Mouse (Mus musculus): ENCODE data around the gene Aktip. TPM values are rescaled to one million over a fixed set of nuclear protein-coding genes. Genes with fewer than 3 reads are reported as not detected.

Aktip gene
- polyA plus RNA-seq, 1 experiment from 2014 or later = 19.3 TPM

DNA sequence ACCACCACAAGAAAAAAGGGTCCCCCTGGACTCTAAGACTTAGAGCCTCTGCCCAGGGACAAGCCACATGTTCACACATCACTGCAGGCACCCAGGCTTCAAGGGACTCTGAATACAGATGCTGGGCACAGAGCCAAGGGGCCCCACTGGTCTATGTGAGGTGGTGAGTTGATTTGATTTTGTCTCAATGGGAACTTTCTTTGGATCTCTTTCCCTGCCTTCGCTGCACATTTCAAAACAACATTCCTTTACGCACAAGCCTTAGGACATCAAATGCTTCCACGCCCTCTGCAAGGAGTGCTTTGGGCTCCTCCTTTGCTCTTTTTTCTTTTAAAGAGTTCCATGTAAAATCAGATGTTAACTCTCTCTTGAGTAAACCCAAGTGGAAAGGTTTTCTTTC lies 1.7 kb downstream of the Aktip start:
- no peak overlapping the region for H3K4me2 ChIP-seq
- no peaks in the 10 kb centered on the region for H3K36me3 ChIP-seq (ENCODE audit: control insufficient read depth, insufficient read depth, low read length)
- DNase-seq (ENCODE audit: low spot score) (no peak), ATAC-seq (replicated peaks; ENCODE audit: low FRiP score) (no peak)
- no peak overlapping the region for H3K27ac ChIP-seq (ENCODE audit: low read depth, low read length)
- no peak overlapping the region for H3K4me3 ChIP-seq (ENCODE audit: low read depth, low read length)
- 89% methylated on average over 3 of the region's 3 CpGs for WGBS
- no peaks in the 10 kb centered on the region for H3K27me3 ChIP-seq (replicated peaks; ENCODE audit: control insufficient read depth, insufficient read depth, low read length)
- no peaks in the 10 kb centered on the region for H3K9me3 ChIP-seq (ENCODE audit: control insufficient read depth, low read length)
- no peaks in the 10 kb centered on the region for H3K4me1 ChIP-seq (replicated peaks; ENCODE audit: control insufficient read depth, insufficient read depth, low read length)
- H3K9ac ChIP-seq (ENCODE audit: low read depth, low read length) = no peak overlapping the region

DNA sequence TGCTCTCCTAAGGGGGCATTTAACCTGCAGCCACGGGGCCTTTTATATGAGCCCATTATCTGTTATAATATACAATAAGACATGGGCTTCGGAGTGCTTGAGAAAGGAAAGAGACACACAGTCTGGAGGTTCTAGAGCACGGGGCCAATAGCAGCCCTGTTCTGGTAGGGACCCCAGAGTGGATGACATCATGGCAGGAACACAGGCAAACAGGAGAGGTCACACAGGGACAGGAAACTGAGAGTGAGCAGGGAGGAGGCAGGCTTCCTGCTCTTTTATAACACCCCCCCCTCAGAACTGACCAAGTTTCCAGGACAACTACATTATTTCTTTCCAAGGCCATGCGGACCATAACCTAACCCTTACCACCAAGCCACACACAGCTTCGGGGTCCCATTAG lies 2.5 kb downstream of the Aktip start:
- no peak overlapping the region for H3K27ac ChIP-seq (ENCODE audit: low read depth, low read length)
- ATAC-seq (replicated peaks; ENCODE audit: low FRiP score) (no peak), DNase-seq (ENCODE audit: low spot score) (no peak)
- no peaks in the 10 kb centered on the region for H3K9me3 ChIP-seq (ENCODE audit: control insufficient read depth, low read length)
- H3K36me3 ChIP-seq (ENCODE audit: control insufficient read depth, insufficient read depth, low read length) = no peaks in the 10 kb centered on the region
- H3K4me1 ChIP-seq (replicated peaks; ENCODE audit: control insufficient read depth, insufficient read depth, low read length) = no peaks in the 10 kb centered on the region
- no peak overlapping the region for H3K4me2 ChIP-seq
- WGBS = 71% methylated on average over 5 of the region's 5 CpGs
- no peak overlapping the region for H3K4me3 ChIP-seq (ENCODE audit: low read depth, low read length)
- H3K27me3 ChIP-seq (replicated peaks; ENCODE audit: control insufficient read depth, insufficient read depth, low read length) = peaks cover under 1% of the 10 kb centered on the region; the same call in 1 of the 2 replicates
- H3K9ac ChIP-seq (ENCODE audit: low read depth, low read length) = no peak overlapping the region

DNA sequence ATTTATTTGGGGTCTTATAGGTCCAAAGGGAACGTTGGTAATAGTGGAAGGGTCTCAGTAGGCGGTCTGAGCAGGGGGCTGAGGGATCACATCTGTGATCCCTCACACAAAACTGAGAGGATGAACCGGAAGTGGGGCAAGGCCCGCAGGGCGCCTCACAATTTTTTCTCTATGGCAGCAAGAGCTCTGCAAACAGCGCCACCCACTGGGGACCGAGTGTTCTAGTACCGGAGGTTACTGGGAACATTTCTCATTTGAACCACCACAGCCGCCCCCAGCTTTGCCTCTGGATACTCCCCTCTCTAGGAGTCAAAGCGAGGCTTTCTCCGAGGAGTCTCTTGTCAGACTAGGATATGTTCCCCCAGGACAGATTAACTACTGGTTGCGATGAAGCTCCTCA lies 3.1 kb downstream of the Aktip start:
- H3K27ac ChIP-seq (ENCODE audit: low read depth, low read length) = no peak overlapping the region
- H3K4me2 ChIP-seq = no peak overlapping the region
- H3K9ac ChIP-seq (ENCODE audit: low read depth, low read length) = no peak overlapping the region
- DNase-seq (ENCODE audit: low spot score) (no peak), ATAC-seq (replicated peaks; ENCODE audit: low FRiP score) (no peak)
- H3K27me3 ChIP-seq (replicated peaks; ENCODE audit: control insufficient read depth, insufficient read depth, low read length) = peaks cover 3% of the 10 kb centered on the region; the same call in 1 of the 2 replicates
- no peaks in the 10 kb centered on the region for H3K4me1 ChIP-seq (replicated peaks; ENCODE audit: control insufficient read depth, insufficient read depth, low read length)
- 80% methylated on average over 12 of the region's 12 CpGs for WGBS
- H3K9me3 ChIP-seq (ENCODE audit: control insufficient read depth, low read length) = no peaks in the 10 kb centered on the region
- H3K36me3 ChIP-seq (ENCODE audit: control insufficient read depth, insufficient read depth, low read length) = no peaks in the 10 kb centered on the region
- H3K4me3 ChIP-seq (ENCODE audit: low read depth, low read length) = no peak overlapping the region

DNA sequence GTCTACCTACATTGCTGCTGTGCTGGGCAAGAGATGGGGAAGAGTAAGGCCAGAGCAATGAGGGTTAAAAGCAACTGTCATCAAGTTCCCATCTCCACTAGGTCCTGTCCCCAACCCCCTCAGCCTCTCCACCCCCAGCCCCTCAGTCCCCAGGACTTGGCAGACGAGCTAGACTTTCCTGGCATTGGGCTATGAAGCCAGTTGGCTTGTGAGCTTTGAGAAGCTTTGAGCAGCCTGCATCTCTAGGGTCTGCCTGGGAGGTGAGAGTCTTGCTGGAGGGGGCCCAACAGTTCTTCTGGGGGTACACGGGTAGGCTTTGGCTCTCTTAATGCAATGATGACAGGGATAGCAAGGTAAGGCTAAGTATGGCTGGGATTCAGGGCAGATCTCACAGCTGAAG lies 5.7 kb downstream of the Aktip start:
- H3K4me3 ChIP-seq (ENCODE audit: low read depth, low read length) = no peak overlapping the region
- ATAC-seq (replicated peaks; ENCODE audit: low FRiP score) = no peak
- no peak overlapping the region for H3K9ac ChIP-seq (ENCODE audit: low read depth, low read length)
- peaks cover 9% of the 10 kb centered on the region for H3K27me3 ChIP-seq (replicated peaks; ENCODE audit: control insufficient read depth, insufficient read depth, low read length)
- WGBS = 92% methylated on average over 2 of the region's 2 CpGs
- DNase-seq (ENCODE audit: low spot score) = no peak
- no peaks in the 10 kb centered on the region for H3K4me1 ChIP-seq (replicated peaks; ENCODE audit: control insufficient read depth, insufficient read depth, low read length)
- H3K27ac ChIP-seq (ENCODE audit: low read depth, low read length) = no peak overlapping the region
- no peaks in the 10 kb centered on the region for H3K9me3 ChIP-seq (ENCODE audit: control insufficient read depth, low read length)
- H3K4me2 ChIP-seq = no peak overlapping the region
- no peaks in the 10 kb centered on the region for H3K36me3 ChIP-seq (ENCODE audit: control insufficient read depth, insufficient read depth, low read length)

DNA sequence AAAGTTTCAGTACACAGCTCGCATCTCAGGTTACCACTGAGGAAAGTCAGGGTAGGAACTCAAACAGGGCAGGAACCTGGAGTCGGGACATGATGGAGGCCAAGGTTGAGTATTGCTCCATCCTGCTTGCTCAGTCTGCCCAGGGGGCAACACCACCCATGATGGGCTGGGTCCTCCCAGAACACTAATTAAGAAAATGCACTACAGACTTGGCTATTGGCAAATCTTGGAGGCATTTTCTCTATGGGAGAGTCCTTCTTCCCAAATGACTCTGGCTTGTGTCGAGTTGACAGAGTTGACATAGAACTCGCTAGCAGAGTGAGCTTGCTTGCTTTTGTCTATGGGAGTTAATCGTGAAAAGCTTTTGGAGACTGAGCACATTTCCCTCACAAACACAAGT lies 6.8 kb downstream of the Aktip start:
- peaks cover 9% of the 10 kb centered on the region for H3K27me3 ChIP-seq (replicated peaks; ENCODE audit: control insufficient read depth, insufficient read depth, low read length)
- ATAC-seq (replicated peaks; ENCODE audit: low FRiP score) = no peak

DNA sequence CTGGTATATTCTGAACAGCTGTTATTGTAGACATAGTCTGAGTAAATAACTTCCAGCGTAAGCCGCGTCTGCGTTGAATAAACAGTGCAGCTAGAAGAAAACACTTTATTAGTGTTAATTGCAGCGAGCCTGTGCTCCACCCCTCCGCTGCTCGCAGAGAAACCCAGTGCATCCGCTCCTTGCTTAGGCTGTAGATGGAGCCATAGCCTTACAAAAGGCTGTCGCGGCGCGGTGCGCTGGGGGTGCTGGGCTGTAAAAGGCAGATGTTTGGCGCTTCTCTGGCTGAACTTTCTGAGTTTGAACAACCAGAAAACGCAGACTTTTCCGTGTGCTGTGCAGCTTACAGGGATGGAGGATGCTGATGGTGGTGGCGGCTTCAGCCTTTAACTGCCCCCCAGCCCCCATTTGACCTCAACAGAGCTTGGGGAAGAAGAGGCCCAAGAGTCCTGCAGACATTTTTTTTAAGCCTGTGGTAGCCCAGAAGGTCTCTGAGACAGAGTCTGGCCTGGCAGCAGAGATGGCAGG lies 8.9 kb downstream of the Aktip start:
- no peaks in the 10 kb centered on the region for H3K9me3 ChIP-seq (ENCODE audit: control insufficient read depth, low read length)
- ATAC-seq (replicated peaks; ENCODE audit: low FRiP score) (0 out of 2 replicates have a peak, but pooled peaks have one; percentile 43), DNase-seq (ENCODE audit: low spot score) (peak; percentile 47)
- H3K27me3 ChIP-seq (replicated peaks; ENCODE audit: control insufficient read depth, insufficient read depth, low read length) = peaks cover 9% of the 10 kb centered on the region
- H3K9ac ChIP-seq (ENCODE audit: low read depth, low read length) = no peak overlapping the region
- WGBS = 11% methylated on average over 17 of the region's 17 CpGs
- no peak overlapping the region for H3K27ac ChIP-seq (ENCODE audit: low read depth, low read length)
- no peaks in the 10 kb centered on the region for H3K36me3 ChIP-seq (ENCODE audit: control insufficient read depth, insufficient read depth, low read length)
- no peak overlapping the region for H3K4me3 ChIP-seq (ENCODE audit: low read depth, low read length)
- no peaks in the 10 kb centered on the region for H3K4me1 ChIP-seq (replicated peaks; ENCODE audit: control insufficient read depth, insufficient read depth, low read length)
- peak overlapping the region; percentile 16 for H3K4me2 ChIP-seq

More for the DNA sequence above, 6.8 kb downstream of the Aktip start:
- Histone ChIP-seq H3K4me1 (replicated peaks; ENCODE audit: control insufficient read depth, insufficient read depth, low read length) (no peaks in the 10 kb centered on the region), H3K4me2 (no peak overlapping the region), H3K36me3 (ENCODE audit: control insufficient read depth, insufficient read depth, low read length) (no peaks in the 10 kb centered on the region), H3K27ac (ENCODE audit: low read depth, low read length) (no peak overlapping the region), H3K9me3 (ENCODE audit: control insufficient read depth, low read length) (no peaks in the 10 kb centered on the region), H3K9ac (ENCODE audit: low read depth, low read length) (no peak overlapping the region), H3K4me3 (ENCODE audit: low read depth, low read length) (no peak overlapping the region)
- no peak for DNase-seq (ENCODE audit: low spot score)
- 73% methylated on average over 5 of the region's 5 CpGs for WGBS

DNA sequence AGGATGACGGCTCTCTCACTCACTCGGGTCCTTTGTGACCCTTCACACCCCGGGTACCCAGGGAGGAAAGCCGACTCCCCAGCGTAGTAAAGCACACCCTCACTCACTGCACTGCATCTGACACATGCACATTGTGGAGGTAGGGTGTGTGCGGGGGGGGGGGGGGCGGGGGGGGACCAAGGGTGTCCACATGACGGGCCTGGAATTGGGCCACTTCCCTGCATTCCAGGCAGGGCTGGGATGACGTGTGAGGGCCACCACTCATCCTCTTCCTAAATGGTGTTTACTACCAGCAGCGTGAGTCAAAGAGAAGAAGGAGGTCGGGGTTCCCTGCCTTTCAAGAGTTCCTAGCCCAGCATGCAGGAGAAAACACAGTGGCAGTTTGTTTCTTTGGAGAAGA lies 11.6 kb downstream of the Aktip start:
- WGBS = 75% methylated on average over 11 of the region's 11 CpGs
- Histone ChIP-seq H3K9ac (ENCODE audit: low read depth, low read length) (no peak overlapping the region), H3K27ac (ENCODE audit: low read depth, low read length) (no peak overlapping the region), H3K4me2 (no peak overlapping the region), H3K4me1 (replicated peaks; ENCODE audit: control insufficient read depth, insufficient read depth, low read length) (no peaks in the 10 kb centered on the region), H3K4me3 (ENCODE audit: low read depth, low read length) (no peak overlapping the region), H3K9me3 (ENCODE audit: control insufficient read depth, low read length) (no peaks in the 10 kb centered on the region), H3K27me3 (replicated peaks; ENCODE audit: control insufficient read depth, insufficient read depth, low read length) (peaks cover 9% of the 10 kb centered on the region), H3K36me3 (ENCODE audit: control insufficient read depth, insufficient read depth, low read length) (no peaks in the 10 kb centered on the region)
- no peak for ATAC-seq (replicated peaks; ENCODE audit: low FRiP score)
- DNase-seq (ENCODE audit: low spot score) = no peak

DNA sequence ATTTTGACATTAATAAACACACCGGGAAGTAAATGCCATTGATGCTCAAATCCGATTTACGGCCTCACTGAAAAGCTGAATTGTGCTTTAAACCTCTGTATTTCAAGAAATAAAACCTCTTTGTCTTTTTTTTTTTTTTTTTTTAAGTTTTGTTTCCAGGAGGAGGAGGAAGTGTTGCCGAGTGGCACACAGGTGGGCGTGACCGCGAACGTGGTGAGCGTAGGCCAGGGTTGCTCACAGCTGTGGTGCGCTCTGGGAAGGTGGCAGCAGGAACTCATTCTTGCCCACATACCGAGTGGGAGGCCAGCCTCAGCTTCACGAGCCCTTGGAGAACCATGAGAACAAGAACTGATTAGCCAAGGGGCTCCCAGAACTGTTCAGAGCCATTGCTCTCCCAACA lies 13.4 kb downstream of the Aktip start:
- Histone ChIP-seq H3K4me1 (replicated peaks; ENCODE audit: control insufficient read depth, insufficient read depth, low read length) (no peaks in the 10 kb centered on the region), H3K4me3 (ENCODE audit: low read depth, low read length) (no peak overlapping the region)
- WGBS = 72% methylated on average over 12 of the region's 12 CpGs

DNA sequence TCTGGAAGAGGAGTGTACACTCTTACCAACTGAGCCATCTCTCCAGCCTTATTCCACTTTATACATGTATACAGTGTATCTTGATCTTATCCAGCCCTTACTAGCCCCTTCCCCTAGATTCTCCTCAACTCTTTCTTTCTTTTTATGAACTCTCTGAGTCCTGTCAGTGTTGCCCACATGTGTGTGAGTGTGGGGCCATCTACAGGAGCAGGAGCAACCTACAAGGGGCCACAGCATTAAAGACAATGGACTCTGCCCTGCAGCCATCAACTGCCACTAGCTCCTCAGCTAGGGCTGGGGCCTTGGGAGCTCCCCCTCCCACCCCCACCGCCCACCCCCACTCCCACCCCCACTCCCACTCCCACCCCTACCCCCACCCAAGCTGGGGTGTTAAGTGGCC lies 22.1 kb downstream of the Aktip start:
- Histone ChIP-seq H3K4me1 (replicated peaks; ENCODE audit: control insufficient read depth, insufficient read depth, low read length) (no peaks in the 10 kb centered on the region), H3K9ac (ENCODE audit: low read depth, low read length) (no peak overlapping the region), H3K4me3 (ENCODE audit: low read depth, low read length) (no peak overlapping the region), H3K27ac (ENCODE audit: low read depth, low read length) (no peak overlapping the region), H3K27me3 (replicated peaks; ENCODE audit: control insufficient read depth, insufficient read depth, low read length) (no peaks in the 10 kb centered on the region), H3K36me3 (ENCODE audit: control insufficient read depth, insufficient read depth, low read length) (no peaks in the 10 kb centered on the region), H3K4me2 (no peak overlapping the region), H3K9me3 (ENCODE audit: control insufficient read depth, low read length) (no peaks in the 10 kb centered on the region)
- DNase-seq (ENCODE audit: low spot score) = no peak
- 43% methylated on average over 1 of the region's 1 CpGs for WGBS
- no peak for ATAC-seq (replicated peaks; ENCODE audit: low FRiP score)

More for the DNA sequence above, 13.4 kb downstream of the Aktip start:
- Histone ChIP-seq H3K4me2 (no peak overlapping the region), H3K27me3 (replicated peaks; ENCODE audit: control insufficient read depth, insufficient read depth, low read length) (peaks cover 6% of the 10 kb centered on the region; the same call in 1 of the 2 replicates), H3K9ac (ENCODE audit: low read depth, low read length) (no peak overlapping the region), H3K9me3 (ENCODE audit: control insufficient read depth, low read length) (no peaks in the 10 kb centered on the region), H3K36me3 (ENCODE audit: control insufficient read depth, insufficient read depth, low read length) (no peaks in the 10 kb centered on the region), H3K27ac (ENCODE audit: low read depth, low read length) (no peak overlapping the region)
- DNase-seq (ENCODE audit: low spot score) (no peak), ATAC-seq (replicated peaks; ENCODE audit: low FRiP score) (no peak)

All from liver, embryonic 11.5 days (tissue).